ENCODE assay signal across 8 mouse cellular contexts in genomic region chr7:82870148-82870513, GRCm38 (mm10). TPM values are rescaled to one million over a fixed set of nuclear protein-coding genes. Genes with fewer than 3 reads are reported as not detected.
DNase-seq lines count a peak whose midpoint lies in the region; ATAC-seq and TF ChIP-seq lines count a peak whose summit lies in the region.

No protein-coding gene starts in this region.

- H3K4me2 ChIP-seq in forebrain, embryonic 12.5 days, result peak overlapping the region; percentile 93
- peak overlapping the region; percentile 95 for H3K4me2 ChIP-seq in neural tube, embryonic 13.5 days

- peaks cover 25% of the 10 kb centered on the region for H3K36me3 ChIP-seq in forebrain, embryonic 12.5 days (replicated peaks)
- H3K36me3 ChIP-seq in limb, embryonic 10.5 days, result peaks cover 37% of the 10 kb centered on the region
- peaks cover 31% of the 10 kb centered on the region for H3K36me3 ChIP-seq in neural tube, embryonic 13.5 days

- intact Hi-C loops in left cerebral cortex, adult 2 months (cut with DNase I), result no loop called here
- intact Hi-C loops in left cerebral cortex, postnatal 36 days (cut with DNase I), result no loop called here
- intact Hi-C loops in gastrocnemius, postnatal 36 days (cut with DNase I), result no loop called here

- peak overlapping the region; percentile 100 for H3K4me3 ChIP-seq in left cerebral cortex, adult 2 months
- peak overlapping the region; percentile 99 for H3K4me3 ChIP-seq in forebrain, embryonic 12.5 days (replicated peaks)
- peak overlapping the region; percentile 100 for H3K4me3 ChIP-seq in limb, embryonic 10.5 days
- H3K4me3 ChIP-seq in neural tube, embryonic 13.5 days, result peak overlapping the region; percentile 99

- H3K9ac ChIP-seq in forebrain, embryonic 12.5 days, result peak overlapping the region; percentile 100
- H3K9ac ChIP-seq in neural tube, embryonic 13.5 days, result peak overlapping the region; percentile 100

- DNase-seq in left cerebral cortex, adult 2 months (ENCODE audit: extremely low spot score in 1 of 2, low spot score in 2 of 2), result no peak
- DNase-seq in left cerebral cortex, postnatal 36 days (ENCODE audit: low spot score in 2 of 2), result no peak
- DNase-seq in limb, embryonic 10.5 days (ENCODE audit: low spot score), result no peak
- no peak for DNase-seq in adrenal gland, postnatal 10 days
- no peak for DNase-seq in left cerebral cortex, adult 8-10 months (ENCODE audit: low spot score in 2 of 2)
- DNase-seq in gastrocnemius, postnatal 36 days, result no peak

- ATAC-seq in forebrain, embryonic 12.5 days (ENCODE audit: low FRiP score), result no peak
- no peak for ATAC-seq in neural tube, embryonic 13.5 days (ENCODE audit: low read depth)

- 12% methylated on average over 18 of the region's 18 CpGs for WGBS in forebrain, embryonic 12.5 days
- WGBS in limb, embryonic 10.5 days, result 22% methylated on average over 18 of the region's 18 CpGs
- WGBS in neural tube, embryonic 13.5 days, result 7% methylated on average over 18 of the region's 18 CpGs

- H3K27ac ChIP-seq in left cerebral cortex, adult 2 months, result peak overlapping the region; percentile 100
- peak overlapping the region; percentile 100 for H3K27ac ChIP-seq in forebrain, embryonic 12.5 days
- H3K27ac ChIP-seq in limb, embryonic 10.5 days, result peak overlapping the region; percentile 100
- H3K27ac ChIP-seq in neural tube, embryonic 13.5 days (replicated peaks), result peak overlapping the region; percentile 100

- no peaks in the 10 kb centered on the region for H3K27me3 ChIP-seq in forebrain, embryonic 12.5 days
- no peaks in the 10 kb centered on the region for H3K27me3 ChIP-seq in limb, embryonic 10.5 days (ENCODE audit: low read depth, poor library complexity, severe bottlenecking)
- no peaks in the 10 kb centered on the region for H3K27me3 ChIP-seq in neural tube, embryonic 13.5 days

- no peak for TF ChIP-seq CTCF in left cerebral cortex, adult 2 months (IDR thresholded peaks at IDR 0.05)

- H3K9me3 ChIP-seq in forebrain, embryonic 12.5 days, result no peaks in the 10 kb centered on the region
- H3K9me3 ChIP-seq in limb, embryonic 10.5 days (replicated peaks), result no peaks in the 10 kb centered on the region
- no peaks in the 10 kb centered on the region for H3K9me3 ChIP-seq in neural tube, embryonic 13.5 days

- peaks cover 27% of the 10 kb centered on the region for H3K4me1 ChIP-seq in forebrain, embryonic 12.5 days
- H3K4me1 ChIP-seq in limb, embryonic 10.5 days, result peaks cover 25% of the 10 kb centered on the region
- peaks cover 34% of the 10 kb centered on the region for H3K4me1 ChIP-seq in neural tube, embryonic 13.5 days (replicated peaks)

RNA-seq across cellular contexts. Expression of gene Mex3b, which starts 3.0 kb away (rescaled TPM):
- total RNA-seq in left cerebral cortex, adult 2 months (2021), result 10 to 100 TPM; 18.3 to 24.4 TPM
- 10 to 100 TPM; 22.9 to 31.4 TPM for total RNA-seq in left cerebral cortex, postnatal 36 days (2021)
- polyA plus RNA-seq in forebrain, embryonic 12.5 days (2016; fragmentation: Nextera tagmentation; extraction: Ambion mirVana), result 47.3 and 47.5 TPM in 2 replicates
- 26.3 and 38.5 TPM in 2 replicates for polyA plus RNA-seq in limb, embryonic 10.5 days (2016; fragmentation: Nextera tagmentation; extraction: Ambion mirVana)
- polyA plus RNA-seq in neural tube, embryonic 13.5 days (2015; fragmentation: Nextera tagmentation; extraction: Ambion mirVana), result 31.8 and 39.2 TPM in 2 replicates
- total RNA-seq in adrenal gland, postnatal 10 days (2021), result 1 to 10 TPM; 4.6 to 7.7 TPM
- total RNA-seq in left cerebral cortex, adult 8-10 months (2022), result 10 to 100 TPM; 15.8 to 19.3 (median 17.1) TPM
- under 1 TPM; 0.72 to 0.74 TPM for total RNA-seq in gastrocnemius, postnatal 36 days (2021)
